Mouse (Mus musculus) cortical plate, adult 2 months (tissue): ENCODE data around the gene Gm5475. TPM values are rescaled to one million over a fixed set of nuclear protein-coding genes. Genes with fewer than 3 reads are reported as not detected.

Experiments used
- H3K27ac ChIP-seq: fragments of 200-500 bp; 2 replicates; pipeline ENCODE4 v1.5.1; 2012; ENCODE audit warnings: low read length, control low read depth, inconsistent platforms; ENCODE audit not compliant: insufficient read depth
- H3K4me1 ChIP-seq: fragments of 200-500 bp; 2 replicates; pipeline ENCODE4 v1.6.1; 2011; ENCODE audit warnings: low read length; ENCODE audit not compliant: control insufficient read depth, insufficient read depth
- H3K4me3 ChIP-seq: fragments of 200-500 bp; 2 replicates; pipeline ENCODE4 v1.5.1; 2011; ENCODE audit warnings: mild to moderate bottlenecking, low read length, control low read depth; ENCODE audit not compliant: insufficient read depth
- CTCF ChIP-seq: fragments of 200-500 bp; IDR thresholded peaks from 2 replicates; pipeline ENCODE4 v1.5.1; 2011; ENCODE audit warnings: mild to moderate bottlenecking, control low read depth, low read length; ENCODE audit not compliant: insufficient read depth; ENCODE audit errors: extremely low read depth
- POLR2A ChIP-seq: fragments of 200-500 bp; IDR thresholded peaks from 2 replicates; pipeline ENCODE4 v1.6.1; 2011; ENCODE audit warnings: mild to moderate bottlenecking, low read length, control low read depth; ENCODE audit not compliant: insufficient read depth; ENCODE audit errors: extremely low read depth
- polyA plus RNA-seq: library from polyadenylated mRNA; depleted of rRNA; stranded (reverse); fragments of >200 nt; gene quantifications from 2 replicates; pipeline ENCODE4 v1.2.3, GENCODE M21; 2012

Gm5475 gene
- polyA plus RNA-seq, 1 experiment = 0.04 TPM

DNA sequence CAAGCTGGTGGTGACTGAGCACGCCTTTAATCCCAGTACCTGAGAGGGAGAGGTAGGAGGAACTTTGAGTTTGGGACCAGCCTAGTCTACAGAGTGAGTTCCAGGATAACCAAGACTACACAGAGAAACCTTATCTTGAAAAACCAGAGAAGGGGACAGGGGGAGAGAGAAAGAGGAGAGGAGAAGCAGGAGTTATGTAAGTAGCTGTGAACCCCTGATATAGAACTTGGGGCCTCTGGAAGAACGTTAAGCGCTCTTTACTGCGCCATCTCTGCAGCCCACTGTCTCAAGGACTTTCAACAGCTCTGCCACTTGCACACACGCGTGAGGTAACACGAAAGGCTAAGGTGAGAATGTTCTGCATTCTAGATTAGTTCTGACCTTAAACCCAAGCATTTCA, 30.3 kb upstream of the Gm5475 start:
- H3K27ac ChIP-seq = no peak overlapping the region
- TF ChIP-seq CTCF (no peak), POLR2A (no peak)
- H3K4me1 ChIP-seq = no peaks in the 10 kb centered on the region
- H3K4me3 ChIP-seq = no peak overlapping the region

DNA sequence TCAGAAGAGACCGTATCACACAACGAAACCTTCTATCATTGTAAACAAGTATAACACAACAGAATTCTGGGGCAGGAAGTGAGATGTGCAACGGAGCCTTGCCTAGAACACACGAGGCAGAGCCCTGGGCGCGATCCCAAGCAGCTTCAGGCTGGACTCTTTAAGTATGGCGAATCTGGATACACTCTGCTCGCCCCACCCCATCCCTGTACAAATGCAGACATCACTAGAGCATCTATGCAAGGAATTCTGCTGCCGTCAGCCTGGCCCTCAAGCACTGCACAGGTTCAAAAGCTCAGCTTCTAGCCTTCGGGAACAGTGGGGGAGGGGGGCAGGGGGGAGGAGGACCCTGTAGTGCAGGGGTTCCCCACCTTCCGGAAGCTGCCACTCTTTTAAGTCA, 28.9 kb upstream of the Gm5475 start:
- Histone ChIP-seq H3K4me3 (no peak overlapping the region), H3K4me1 (no peaks in the 10 kb centered on the region), H3K27ac (no peak overlapping the region)
- TF ChIP-seq POLR2A (no peak), CTCF (no peak)

DNA sequence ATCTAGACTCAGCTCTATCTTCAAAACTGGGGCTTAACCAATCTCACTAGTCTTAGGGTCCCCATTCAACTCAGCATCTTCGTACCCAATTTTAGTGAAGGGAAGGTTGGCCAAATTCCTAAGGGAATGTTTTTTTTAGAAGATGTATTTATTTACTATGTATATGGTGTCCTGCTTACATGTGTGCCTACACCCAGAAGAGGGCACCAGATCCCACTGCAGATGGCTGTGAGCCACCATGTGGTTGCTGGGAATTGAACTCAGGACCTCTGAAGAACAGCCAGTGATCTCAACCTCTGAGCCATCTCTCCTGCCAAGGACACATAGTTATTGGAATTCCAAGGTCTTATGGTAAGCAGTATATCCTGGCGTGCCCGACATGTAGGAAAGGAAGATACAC, 26.4 kb upstream of the Gm5475 start:
- TF ChIP-seq POLR2A (no peak), CTCF (no peak)
- H3K27ac ChIP-seq = no peak overlapping the region
- no peak overlapping the region for H3K4me3 ChIP-seq
- no peaks in the 10 kb centered on the region for H3K4me1 ChIP-seq

- H3K4me1 ChIP-seq = no peaks in the 10 kb centered on the region
- no peak overlapping the region for H3K4me3 ChIP-seq
- TF ChIP-seq POLR2A = no peak
- TF ChIP-seq CTCF = no peak
- H3K27ac ChIP-seq = no peak overlapping the region
Observed at GRCm38 (mm10) chr15:100400592-100401250, 21.2 kb upstream of the Gm5475 start.

- no peak for TF ChIP-seq CTCF
- no peak for TF ChIP-seq POLR2A
- H3K27ac ChIP-seq = no peak overlapping the region
- no peaks in the 10 kb centered on the region for H3K4me1 ChIP-seq
- H3K4me3 ChIP-seq = no peak overlapping the region
Observed at GRCm38 (mm10) chr15:100401811-100402210, 20.1 kb upstream of the Gm5475 start.

DNA sequence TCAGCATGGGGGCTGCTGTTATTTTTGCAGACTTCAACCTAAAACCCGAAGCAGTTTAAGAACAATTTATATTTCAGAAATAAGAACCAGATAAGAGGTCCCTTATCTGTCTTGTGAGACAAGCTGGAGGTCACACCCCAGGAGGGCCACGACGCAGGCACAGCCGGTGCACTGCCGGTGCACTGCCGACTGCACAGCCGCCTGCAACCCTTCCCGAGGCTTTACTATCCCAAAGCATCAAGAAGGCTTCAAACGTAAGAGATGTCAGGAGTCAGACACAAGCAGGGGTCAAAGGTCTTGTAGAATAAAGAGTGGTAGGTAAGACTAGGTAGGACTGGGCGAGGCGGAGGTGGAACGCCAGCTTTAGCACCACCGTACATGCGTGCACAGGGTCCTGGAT, 19.6 kb upstream of the Gm5475 start:
- TF ChIP-seq CTCF (no peak), POLR2A (no peak)
- H3K27ac ChIP-seq = no peak overlapping the region
- H3K4me1 ChIP-seq = no peaks in the 10 kb centered on the region
- no peak overlapping the region for H3K4me3 ChIP-seq

DNA sequence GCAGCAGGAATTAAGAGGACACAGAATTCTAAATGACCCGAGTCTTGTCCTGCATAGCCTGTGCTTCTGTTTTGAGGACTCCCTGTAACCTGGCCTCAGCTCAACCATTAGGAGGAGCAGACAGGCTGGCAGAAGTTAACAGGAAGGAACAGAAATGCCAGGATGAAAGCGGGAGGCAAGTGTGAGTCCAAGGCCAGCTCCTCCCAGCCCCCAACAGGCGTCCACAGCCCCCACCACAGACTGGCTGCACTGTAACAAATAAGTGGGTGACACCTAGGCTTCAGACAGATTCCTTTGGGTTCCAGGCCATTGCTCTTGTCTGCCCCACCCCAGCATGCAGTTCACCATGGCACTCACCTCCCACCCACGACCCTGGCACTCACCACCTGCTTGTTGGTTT, 19.1 kb upstream of the Gm5475 start:
- no peaks in the 10 kb centered on the region for H3K4me1 ChIP-seq
- H3K27ac ChIP-seq = no peak overlapping the region
- no peak for TF ChIP-seq CTCF
- no peak for TF ChIP-seq POLR2A

DNA sequence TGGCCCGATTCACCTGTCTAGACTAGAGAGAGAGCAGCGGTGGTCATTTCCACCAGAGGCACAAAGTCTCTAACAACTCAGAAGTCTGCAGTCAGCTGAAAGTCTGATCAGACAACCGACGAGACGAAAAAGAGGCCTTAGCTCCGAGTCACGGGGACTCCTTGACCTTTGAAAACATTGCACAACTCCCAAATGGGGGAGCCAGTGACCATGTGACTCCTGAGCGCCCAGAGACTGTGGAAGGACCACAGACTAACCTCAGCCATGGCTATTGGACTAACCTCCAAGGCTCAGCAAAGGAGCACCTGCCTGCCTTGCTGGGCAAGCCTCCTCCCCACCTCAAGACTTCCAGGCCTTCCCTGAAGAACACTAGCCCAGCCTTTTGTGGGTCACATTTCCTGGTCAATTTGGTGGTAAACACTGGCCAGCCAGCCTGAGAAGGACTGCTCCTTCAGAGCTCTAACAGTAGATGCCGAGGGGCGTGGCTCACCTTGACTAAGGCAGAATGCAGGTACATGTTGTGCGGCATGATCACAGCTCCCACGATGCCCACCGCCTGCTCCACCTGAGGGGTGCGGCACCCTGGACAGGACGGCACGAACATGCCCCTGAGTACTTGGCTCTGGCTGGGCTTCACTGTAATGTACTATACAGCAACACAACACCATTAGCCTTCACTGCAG, 18.5 kb upstream of the Gm5475 start:
- Histone ChIP-seq H3K4me1 (no peaks in the 10 kb centered on the region), H3K27ac (no peak overlapping the region), H3K4me3 (no peak overlapping the region)
- TF ChIP-seq POLR2A (no peak), CTCF (no peak)

More for the DNA sequence above, 19.1 kb upstream of the Gm5475 start:
- no peak overlapping the region for H3K4me3 ChIP-seq

GRCm38 (mm10) chr15:100406088-100406487, 15.9 kb upstream of the Gm5475 start:
- no peak overlapping the region for H3K4me3 ChIP-seq
- no peaks in the 10 kb centered on the region for H3K4me1 ChIP-seq
- H3K27ac ChIP-seq = no peak overlapping the region
- TF ChIP-seq POLR2A (no peak), CTCF (no peak)

- no peak overlapping the region for H3K27ac ChIP-seq
- TF ChIP-seq POLR2A = no peak
- TF ChIP-seq CTCF = no peak
- no peaks in the 10 kb centered on the region; the same call in 1 of the 2 replicates for H3K4me1 ChIP-seq
- no peak overlapping the region for H3K4me3 ChIP-seq
Observed at GRCm38 (mm10) chr15:100410918-100411672, 10.9 kb upstream of the Gm5475 start.
